Mouse (Mus musculus) C2C12 (cell line): Measurements from ENCODE around the gene Ctsa. TPM values are rescaled to one million over a fixed set of nuclear protein-coding genes. Genes with fewer than 3 reads are reported as not detected.
"Not testable (repeated sequence)": the region's sequence is repeated elsewhere in the genome, so short reads cannot be mapped to it uniquely, and the experiment has no call there.

ENCODE experiments used
- H3K27me3 ChIP-seq: one replicate; pipeline ENCODE4 v1.6.1; 2011; ENCODE audit not compliant: control insufficient read depth, insufficient read depth, insufficient read length
- H3K36me3 ChIP-seq: one replicate; pipeline ENCODE4 v1.6.1; 2011; ENCODE audit not compliant: control insufficient read depth, insufficient read depth
- H3K4me3 ChIP-seq: one replicate; pipeline ENCODE4 v1.5.1; 2011; ENCODE audit warnings: mild to moderate bottlenecking, control low read depth; ENCODE audit not compliant: poor library complexity, insufficient read depth, severe bottlenecking
- H3K79me2 ChIP-seq: one replicate; pipeline ENCODE4 v1.6.1; 2011; ENCODE audit not compliant: control insufficient read depth, insufficient read depth
- H3K79me3 ChIP-seq: one replicate; pipeline ENCODE4 v1.6.1; 2011; ENCODE audit warnings: low read depth, control low read depth
- H3ac ChIP-seq: one replicate; pipeline ENCODE3; 2011; ENCODE audit warnings: low read depth; ENCODE audit not compliant: control insufficient read depth, insufficient read length
- CEBPB ChIP-seq: IDR thresholded peaks from one replicate; pipeline ENCODE4 v1.6.1; 2011; ENCODE audit warnings: low read depth, mild to moderate bottlenecking, control low read depth, moderate library complexity
- CTCF ChIP-seq: IDR thresholded peaks from one replicate; pipeline ENCODE4 v1.5.1; 2011; ENCODE audit not compliant: control insufficient read depth, insufficient read depth, insufficient read length
- FOSL1 ChIP-seq: IDR thresholded peaks from one replicate; pipeline ENCODE4 v1.8.0; 2011; ENCODE audit warnings: mild to moderate bottlenecking, low read length; ENCODE audit not compliant: poor library complexity, insufficient read depth, severe bottlenecking
- MAX ChIP-seq: IDR thresholded peaks from one replicate; pipeline ENCODE4 v1.6.1; 2011; ENCODE audit warnings: mild to moderate bottlenecking, control low read depth
- MYOD1 ChIP-seq: IDR thresholded peaks from one replicate; pipeline ENCODE4 v1.6.1; 2011; ENCODE audit warnings: low read depth; ENCODE audit not compliant: control insufficient read depth, insufficient read length
- MYOG ChIP-seq: IDR thresholded peaks from one replicate; pipeline ENCODE4 v1.6.1; 2011; ENCODE audit not compliant: control insufficient read depth, insufficient read length; ENCODE audit errors: extremely low read depth
- USF1 ChIP-seq: IDR thresholded peaks from one replicate; pipeline ENCODE4 v1.6.1; 2011; ENCODE audit warnings: low read depth, mild to moderate bottlenecking, control low read depth, moderate library complexity
- polyA plus RNA-seq: library from polyadenylated mRNA; unstranded; fragments of >200 nt; fragmentation: generic; extraction: Trizol; gene quantifications from one replicate; pipeline ENCODE4 v1.2.1, GENCODE M21; 2012; ENCODE audit warnings: missing spikeins

The Ctsa gene
- polyA plus RNA-seq, 1 experiment, result 160 TPM

GRCm38 (mm10) chr2:164867566-164867965 is 34.9 kb downstream of the Ctsa start:
- TF ChIP-seq CEBPB (no peak), FOSL1 (no peak), CTCF (no peak), MYOG (no peak), MYOD1 (no peak)
- Histone ChIP-seq H3K79me3 (no peaks in the 10 kb centered on the region), H3K79me2 (no peaks in the 10 kb centered on the region), H3ac (no peak overlapping the region), H3K27me3 (no peaks in the 10 kb centered on the region), H3K36me3 (no peaks in the 10 kb centered on the region), H3K4me3 (no peak overlapping the region)

DNA sequence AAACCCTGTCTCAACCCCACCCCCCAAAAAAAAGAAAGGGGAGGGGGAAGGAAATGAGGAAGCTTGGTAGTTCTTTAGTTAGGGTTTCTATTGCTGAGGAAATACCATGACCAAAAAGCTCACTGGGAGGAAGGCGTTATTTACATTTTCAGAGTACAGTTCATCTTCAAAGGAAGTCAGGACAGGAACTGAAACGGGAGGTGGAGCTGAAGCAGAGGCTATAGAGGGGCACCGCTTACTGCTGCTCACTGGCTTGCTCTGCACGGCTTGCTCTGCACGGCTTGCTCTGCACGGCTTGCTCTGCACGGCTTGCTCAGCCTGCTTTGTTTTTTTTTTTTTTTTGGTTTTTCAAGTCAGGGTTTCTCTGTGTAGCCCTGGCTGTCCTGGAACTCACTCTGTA is 35.8 kb downstream of the Ctsa start:
- H3K27me3 ChIP-seq, result no peaks in the 10 kb centered on the region
- TF ChIP-seq FOSL1 (no peak), CTCF (no peak), CEBPB (no peak), MAX (no peak), MYOD1 (no peak), USF1 (no peak), MYOG (no peak)
- no peaks in the 10 kb centered on the region for H3K36me3 ChIP-seq
- no peaks in the 10 kb centered on the region for H3K79me2 ChIP-seq
- H3K79me3 ChIP-seq, result no peaks in the 10 kb centered on the region
- no peak overlapping the region for H3ac ChIP-seq
- H3K4me3 ChIP-seq, result no peak overlapping the region

- Histone ChIP-seq H3K79me3 (no peaks in the 10 kb centered on the region), H3K27me3 (no peaks in the 10 kb centered on the region), H3K79me2 (no peaks in the 10 kb centered on the region), H3K36me3 (no peaks in the 10 kb centered on the region), H3ac (no peak overlapping the region), H3K4me3 (no peak overlapping the region)
- TF ChIP-seq MYOG (no peak), MAX (no peak), CTCF (no peak), FOSL1 (no peak), USF1 (no peak), CEBPB (no peak), MYOD1 (no peak)
These were observed 39.1 kb downstream of the Ctsa start for GRCm38 (mm10) chr2:164871602-164872303.

- peaks cover 6% of the 10 kb centered on the region for H3K79me3 ChIP-seq
- TF ChIP-seq CTCF, result no peak
- no peak for TF ChIP-seq MAX
- no peak for TF ChIP-seq MYOD1
- no peak for TF ChIP-seq USF1
- no peak for TF ChIP-seq MYOG
- TF ChIP-seq CEBPB, result no peak
- TF ChIP-seq FOSL1, result no peak
- H3K36me3 ChIP-seq, result no peaks in the 10 kb centered on the region
- H3K79me2 ChIP-seq, result peaks cover 8% of the 10 kb centered on the region
- no peak overlapping the region for H3ac ChIP-seq
- H3K4me3 ChIP-seq, result no peak overlapping the region
- H3K27me3 ChIP-seq, result no peaks in the 10 kb centered on the region
These were observed 40.9 kb downstream of the Ctsa start for GRCm38 (mm10) chr2:164873621-164874020.

DNA sequence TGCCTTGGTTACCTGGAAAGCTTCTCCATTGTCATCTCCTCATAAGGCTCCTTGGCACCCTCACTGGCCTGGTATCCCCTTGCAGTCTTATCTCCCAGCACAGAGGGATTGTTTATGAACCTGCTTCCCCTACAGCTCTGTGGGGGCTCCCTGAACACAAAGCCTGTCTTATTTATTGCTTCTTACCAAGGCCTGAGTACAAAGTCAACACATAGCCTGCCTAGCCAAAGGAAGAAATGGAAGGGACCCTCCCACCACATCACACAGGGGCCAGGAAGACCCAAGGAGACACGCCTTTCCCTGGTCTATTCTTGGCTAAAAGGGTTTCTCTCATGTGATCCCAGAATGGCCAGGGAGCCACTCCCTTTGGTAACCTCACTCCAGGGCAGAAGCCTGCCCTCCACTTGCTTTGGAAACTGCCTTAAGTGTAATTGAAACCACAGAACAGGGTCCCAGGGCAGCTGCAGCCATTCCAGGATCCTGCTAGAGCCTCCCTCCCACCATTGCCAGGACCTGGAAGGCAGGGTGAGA is 41.6 kb downstream of the Ctsa start:
- Histone ChIP-seq H3K4me3 (no peak overlapping the region), H3K79me3 (peaks cover 10% of the 10 kb centered on the region), H3K79me2 (peaks cover 15% of the 10 kb centered on the region), H3K36me3 (no peaks in the 10 kb centered on the region), H3ac (no peak overlapping the region), H3K27me3 (no peaks in the 10 kb centered on the region)
- no peak for TF ChIP-seq MYOD1
- no peak for TF ChIP-seq MAX
- TF ChIP-seq USF1, result no peak
- TF ChIP-seq MYOG, result no peak
- TF ChIP-seq FOSL1, result no peak
- no peak for TF ChIP-seq CTCF
- no peak for TF ChIP-seq CEBPB

- H3K79me2 ChIP-seq, result peaks cover 25% of the 10 kb centered on the region
- H3K27me3 ChIP-seq, H3ac ChIP-seq, H3K4me3 ChIP-seq, H3K36me3 ChIP-seq: not testable (repeated sequence)
- H3K79me3 ChIP-seq, result peaks cover 18% of the 10 kb centered on the region
These were observed 43.0 kb downstream of the Ctsa start for GRCm38 (mm10) chr2:164875648-164876047.

DNA sequence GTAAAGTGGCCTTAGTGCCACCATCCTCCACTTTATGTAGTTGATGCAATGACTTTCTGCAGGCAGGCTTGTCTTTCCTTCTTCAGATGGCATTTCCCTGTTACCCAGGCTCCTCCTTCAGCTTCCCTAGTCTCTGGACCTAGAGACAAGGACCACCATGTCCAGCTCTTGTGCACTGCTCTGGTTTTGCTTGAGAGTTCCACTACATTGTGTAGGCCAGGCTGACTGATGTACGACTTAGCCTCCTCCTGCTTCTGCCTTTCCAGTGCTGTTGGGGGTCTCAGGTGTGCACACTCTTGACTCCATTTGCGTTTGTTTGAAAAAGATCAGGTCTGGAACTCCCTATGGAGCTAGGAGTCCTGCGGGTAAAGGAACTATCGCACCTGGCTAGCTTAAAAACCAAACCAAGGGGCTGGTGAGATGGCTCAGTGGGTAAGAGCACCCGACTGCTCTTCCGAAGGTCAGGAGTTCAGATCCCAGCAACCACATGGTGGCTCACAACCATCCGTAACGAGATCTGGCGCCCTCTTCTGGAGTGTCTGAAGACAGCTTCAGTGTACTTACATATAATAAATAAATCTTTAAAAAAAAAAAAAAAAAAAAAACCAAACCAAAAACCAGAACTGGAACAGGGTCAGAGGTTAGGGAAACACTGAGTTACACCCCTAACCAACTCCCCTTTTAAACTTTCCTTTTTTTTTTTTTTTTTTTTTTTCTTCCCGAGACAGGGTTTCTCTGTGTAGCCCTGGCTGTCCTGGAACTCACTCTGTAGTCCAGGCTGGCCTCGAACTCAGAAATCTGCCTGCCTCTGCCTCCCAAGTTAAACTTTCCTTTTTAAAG is 44.9 kb downstream of the Ctsa start:
- not testable (repeated sequence) for H3K4me3 ChIP-seq, H3K27me3 ChIP-seq, H3K36me3 ChIP-seq, H3ac ChIP-seq
- H3K79me3 ChIP-seq, result peaks cover 33% of the 10 kb centered on the region
- peaks cover 43% of the 10 kb centered on the region for H3K79me2 ChIP-seq
